Mouse (Mus musculus) kidney, embryonic 14.5 days (tissue): ENCODE data around the gene Srsf5. TPM values are rescaled to one million over a fixed set of nuclear protein-coding genes. Genes with fewer than 3 reads are reported as not detected.

Experiments used
- ATAC-seq: fragments of 200-750 bp; cut with Nextera tagmentation; 2 replicates; pipeline ENCODE4 v1.8.0; 2017; ENCODE audit warnings: moderate number of reproducible peaks, mild to moderate bottlenecking, moderate TSS enrichment, moderate library complexity; ENCODE audit not compliant: low FRiP score, low TSS enrichment
- H3K27ac ChIP-seq: fragments of 300-500 bp; sonication (generic); 2 replicates; pipeline ENCODE4 v1.5.1; 2014; ENCODE audit warnings: low read depth, mild to moderate bottlenecking, low read length, moderate library complexity, mixed read lengths
- H3K27me3 ChIP-seq: fragments of 300-500 bp; sonication (generic); 2 replicates; pipeline ENCODE4 v1.6.1; 2014; ENCODE audit warnings: mild to moderate bottlenecking, low read length; ENCODE audit not compliant: control insufficient read depth, insufficient read depth
- H3K36me3 ChIP-seq: fragments of 300-500 bp; sonication (generic); 2 replicates; pipeline ENCODE4 v1.6.1; 2014; ENCODE audit warnings: low read length, mixed read lengths; ENCODE audit not compliant: control insufficient read depth, insufficient read depth
- H3K4me1 ChIP-seq: fragments of 300-500 bp; sonication (generic); 2 replicates; pipeline ENCODE4 v1.6.1; 2014; ENCODE audit warnings: low read length, mixed read lengths; ENCODE audit not compliant: control insufficient read depth, insufficient read depth
- H3K4me2 ChIP-seq: fragments of 300-500 bp; sonication (generic); replicated peaks from 2 replicates; pipeline ENCODE4 v1.6.1; 2014; ENCODE audit warnings: low read depth, mild to moderate bottlenecking, low read length
- H3K4me3 ChIP-seq: fragments of 300-500 bp; sonication (generic); 2 replicates; pipeline ENCODE4 v1.5.1; 2014; ENCODE audit warnings: mild to moderate bottlenecking, low read length
- H3K9ac ChIP-seq: fragments of 300-500 bp; sonication (generic); 2 replicates; pipeline ENCODE4 v1.6.1; 2014; ENCODE audit warnings: low read depth, mild to moderate bottlenecking, low read length, moderate library complexity
- H3K9me3 ChIP-seq: fragments of 300-500 bp; sonication (generic); 2 replicates; pipeline ENCODE4 v1.6.1; 2016; ENCODE audit warnings: low read length; ENCODE audit not compliant: control insufficient read depth
- WGBS: fragments of 180-500 bp; shearing (Covaris S2); extraction: QIAGEN DNeasy Blood & Tissue Kit; methylation state at CpG from one replicate; pipeline ENCODE4 v1.1.7; 2014; 5-methylcytosine and 5-hydroxymethylcytosine counted together
- polyA plus RNA-seq: library from polyadenylated mRNA; unstranded; fragments of >200 nt; fragmentation: Nextera tagmentation; extraction: Ambion mirVana; gene quantifications from 2 replicates; pipeline ENCODE4 v1.2.1, GENCODE M21; 2014

Srsf5 gene
- polyA plus RNA-seq, 1 experiment from 2014 or later = 332 TPM

DNA sequence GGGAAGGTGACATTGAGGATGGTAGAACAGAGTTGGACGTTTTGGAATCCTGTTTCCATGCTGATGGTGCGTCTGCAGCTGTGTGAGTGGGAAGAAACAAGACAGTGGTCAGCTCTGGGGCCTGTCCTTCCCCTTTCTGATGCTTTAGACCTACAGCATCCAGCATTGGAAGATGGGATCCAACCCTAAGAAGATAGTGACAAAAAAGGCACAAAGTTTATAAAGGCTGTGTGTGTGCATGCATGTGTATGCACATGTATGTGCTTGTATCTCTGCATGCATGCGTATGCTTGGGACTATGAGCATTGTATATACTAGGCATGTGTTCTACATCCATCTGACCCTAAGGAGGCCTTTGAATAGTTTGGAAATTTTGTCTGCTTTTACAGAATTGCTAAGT is 10.7 kb downstream of the Srsf5 start:
- no peak for ATAC-seq
- Histone ChIP-seq H3K9ac (no peak overlapping the region), H3K36me3 (peaks cover 81% of the 10 kb centered on the region), H3K27ac (no peak overlapping the region), H3K9me3 (no peaks in the 10 kb centered on the region), H3K27me3 (no peaks in the 10 kb centered on the region), H3K4me2 (no peak overlapping the region), H3K4me3 (no peak overlapping the region), H3K4me1 (0 out of 2 replicates have a peak, but pooled peaks cover 2% of the 10 kb centered on the region)
- 78% methylated on average over 3 of the region's 3 CpGs for WGBS

DNA sequence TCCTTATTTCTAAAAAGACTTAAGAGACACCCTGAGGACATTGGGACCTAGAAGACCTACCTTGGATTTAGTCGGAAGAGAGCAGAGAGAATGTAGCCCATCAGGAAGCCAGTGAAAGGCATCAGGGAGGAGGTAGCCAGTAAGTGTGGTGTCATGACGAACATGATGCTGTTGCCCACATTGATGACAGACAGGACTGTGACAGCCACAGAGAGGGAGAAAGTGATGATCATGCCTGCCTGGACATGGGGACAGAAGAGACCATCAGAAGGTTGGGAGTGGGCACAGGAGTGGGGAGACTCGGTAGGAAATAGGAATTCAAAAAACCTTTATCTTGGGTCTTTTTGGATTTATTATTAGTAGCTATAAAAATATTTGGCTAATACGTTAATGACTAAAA is 12.7 kb downstream of the Srsf5 start:
- H3K27me3 ChIP-seq = no peaks in the 10 kb centered on the region
- peaks cover 62% of the 10 kb centered on the region for H3K36me3 ChIP-seq
- no peak overlapping the region for H3K9ac ChIP-seq
- H3K27ac ChIP-seq = no peak overlapping the region
- no peak for ATAC-seq
- H3K9me3 ChIP-seq = no peaks in the 10 kb centered on the region
- H3K4me2 ChIP-seq = no peak overlapping the region
- 0 out of 2 replicates have a peak, but pooled peaks cover under 1% of the 10 kb centered on the region for H3K4me1 ChIP-seq
- H3K4me3 ChIP-seq = no peak overlapping the region
- 88% methylated on average over 4 of the region's 4 CpGs for WGBS

DNA sequence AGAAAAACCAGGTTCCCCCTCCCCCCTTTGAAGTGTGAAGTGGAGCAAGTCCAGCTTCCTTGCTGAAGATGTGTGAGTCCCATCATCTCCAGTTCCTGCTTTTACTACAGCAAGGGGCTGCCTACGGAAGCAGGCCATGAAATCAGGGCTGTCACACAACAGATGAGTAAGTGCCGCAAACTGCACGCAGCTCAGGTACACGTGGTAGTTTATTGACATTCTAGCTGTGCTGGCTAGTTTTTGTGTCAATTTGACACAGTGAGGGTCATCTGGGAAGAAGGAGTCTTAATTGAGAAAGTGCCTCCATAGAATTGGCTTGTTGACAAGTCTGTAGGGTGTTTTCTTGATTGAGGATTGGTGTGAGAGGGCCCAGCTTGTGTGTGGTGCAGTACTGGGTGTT is 17.3 kb downstream of the Srsf5 start:
- Histone ChIP-seq H3K4me3 (no peak overlapping the region), H3K4me2 (no peak overlapping the region), H3K9me3 (no peaks in the 10 kb centered on the region), H3K9ac (no peak overlapping the region), H3K36me3 (peaks cover 18% of the 10 kb centered on the region), H3K27me3 (no peaks in the 10 kb centered on the region), H3K4me1 (no peaks in the 10 kb centered on the region), H3K27ac (no peak overlapping the region)
- WGBS = 68% methylated on average over 4 of the region's 4 CpGs
- ATAC-seq = no peak

DNA sequence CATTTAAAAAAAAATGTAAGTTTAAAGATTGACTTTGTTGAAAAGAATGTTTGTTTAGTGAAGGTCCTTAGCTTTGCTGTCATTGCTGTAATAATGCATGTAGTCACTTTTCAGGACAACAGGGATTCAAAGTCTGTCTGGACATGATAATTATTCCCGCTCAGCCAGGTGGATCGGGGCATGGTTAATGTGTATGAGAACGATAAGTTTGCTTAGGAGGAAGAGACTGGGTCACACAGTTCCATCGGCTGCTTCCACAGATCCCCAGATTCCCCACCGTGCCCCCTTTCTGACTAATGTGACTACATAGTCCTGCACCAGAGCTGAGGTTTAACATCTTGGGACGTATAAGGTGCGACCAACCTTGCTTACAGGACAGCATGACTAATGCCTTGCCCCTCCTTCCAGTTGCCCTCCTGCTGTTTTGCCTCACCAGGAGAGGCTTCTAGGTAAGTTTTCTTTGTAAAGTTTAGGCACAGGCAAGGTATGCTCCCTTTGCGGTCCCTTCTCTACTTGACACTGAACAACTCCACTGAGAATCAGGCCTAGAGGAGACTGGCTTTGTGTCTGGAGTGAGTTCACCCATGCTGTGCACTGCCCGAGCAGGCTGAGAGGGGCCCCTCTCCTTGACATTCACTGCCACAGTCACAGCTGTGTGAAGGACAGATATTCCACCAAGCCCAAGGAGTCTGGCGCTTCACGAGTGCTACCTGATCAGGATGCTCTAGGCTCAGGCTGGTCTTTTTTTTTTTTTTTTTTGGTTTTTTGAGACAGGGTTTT is 20.9 kb downstream of the Srsf5 start:
- Histone ChIP-seq H3K4me3 (no peak overlapping the region), H3K36me3 (no peaks in the 10 kb centered on the region), H3K4me1 (no peaks in the 10 kb centered on the region), H3K27me3 (no peaks in the 10 kb centered on the region), H3K27ac (no peak overlapping the region), H3K4me2 (no peak overlapping the region), H3K9me3 (no peaks in the 10 kb centered on the region), H3K9ac (no peak overlapping the region)
- no peak for ATAC-seq
- WGBS = 72% methylated on average over 11 of the region's 11 CpGs

DNA sequence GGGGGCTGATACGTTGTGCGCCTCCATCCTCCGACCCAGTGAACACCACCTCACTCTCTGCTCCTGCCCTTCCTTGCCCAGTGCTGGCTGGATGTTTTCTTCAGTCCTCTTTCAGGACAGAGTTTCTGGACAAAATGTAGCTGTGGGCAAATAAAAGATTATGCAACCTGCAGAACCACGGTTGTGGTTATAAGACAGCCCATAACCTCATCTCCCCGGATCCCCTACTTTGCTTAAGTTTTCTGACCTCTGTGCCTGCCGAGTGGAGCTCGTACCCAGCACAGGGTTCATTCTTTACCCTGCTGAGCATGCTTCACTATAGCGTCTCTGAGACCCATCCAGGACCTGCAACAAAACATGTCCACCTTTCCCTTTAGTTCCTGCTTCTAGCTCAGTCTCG is 22.6 kb downstream of the Srsf5 start:
- no peak overlapping the region for H3K4me2 ChIP-seq
- no peaks in the 10 kb centered on the region for H3K36me3 ChIP-seq
- H3K4me3 ChIP-seq = no peak overlapping the region
- 87% methylated on average over 9 of the region's 9 CpGs for WGBS
- H3K27ac ChIP-seq = no peak overlapping the region
- no peaks in the 10 kb centered on the region for H3K4me1 ChIP-seq
- H3K9ac ChIP-seq = no peak overlapping the region
- no peaks in the 10 kb centered on the region for H3K9me3 ChIP-seq
- no peak for ATAC-seq
- no peaks in the 10 kb centered on the region; the same call in 1 of the 2 replicates for H3K27me3 ChIP-seq

DNA sequence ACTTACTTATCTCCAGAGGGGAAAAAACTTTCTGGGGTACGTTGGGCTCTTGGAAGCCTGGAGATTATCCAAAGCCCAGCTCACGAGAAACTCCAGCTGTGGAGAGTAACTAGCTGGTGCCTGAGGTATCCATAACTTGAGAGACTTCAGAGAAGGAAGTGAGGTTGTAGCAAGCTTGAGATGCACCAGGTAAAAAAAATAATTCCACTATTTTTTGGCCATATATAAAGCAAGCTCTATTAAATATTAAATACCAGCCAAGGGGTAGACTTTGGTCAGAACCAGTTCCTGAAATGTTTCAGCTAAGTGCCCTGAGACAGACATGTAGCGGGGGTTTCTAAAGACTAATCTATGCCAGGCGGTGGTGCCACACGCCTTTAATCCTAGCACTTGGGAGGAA is 23.3 kb downstream of the Srsf5 start, which contains the start of gene Slc10a1:
Gene Slc10a1 (minus strand): TSS at position 101 of the 400 bp plus-strand sequence.
- Histone ChIP-seq H3K9ac (no peak within 1 kb of the TSS), H3K27ac (no peak within 1 kb of the TSS), H3K27me3 (no peaks in the 10 kb centered on the region; the same call in 1 of the 2 replicates), H3K4me2 (no peak within 1 kb of the TSS), H3K4me1 (no peaks in the 10 kb centered on the region), H3K4me3 (no peak within 1 kb of the TSS), H3K36me3 (no peaks in the 10 kb centered on the region), H3K9me3 (no peaks in the 10 kb centered on the region)
- ATAC-seq = no peak
- WGBS = 88% methylated on average over 5 of the region's 5 CpGs

DNA sequence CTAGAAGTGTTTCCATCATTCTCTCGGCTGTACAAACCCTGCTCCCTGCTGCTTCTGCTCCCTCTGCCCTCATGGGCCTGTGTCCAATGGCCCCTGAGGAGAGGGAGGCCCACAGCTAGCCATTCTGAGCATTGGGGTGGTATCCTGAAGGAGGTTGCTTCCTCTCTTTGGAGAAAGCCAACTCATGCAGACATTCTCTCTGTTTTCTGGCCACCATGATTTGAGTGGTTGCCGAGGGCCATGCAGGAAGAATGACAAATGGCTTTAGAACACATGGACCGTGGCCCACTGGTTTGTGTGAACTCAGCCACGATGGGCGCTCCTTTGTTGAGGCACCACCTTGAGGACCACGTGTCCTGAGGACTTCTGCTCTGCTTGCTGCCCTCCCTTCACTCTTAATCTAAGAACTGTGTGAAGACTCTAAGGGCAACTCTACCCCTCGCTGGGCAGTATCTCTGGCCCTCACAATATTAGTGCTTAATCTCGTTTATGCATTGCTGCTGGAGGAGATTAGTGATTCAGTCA is 24.9 kb downstream of the Srsf5 start:
- no peaks in the 10 kb centered on the region for H3K36me3 ChIP-seq
- ATAC-seq = no peak
- H3K4me2 ChIP-seq = no peak overlapping the region
- H3K4me1 ChIP-seq = no peaks in the 10 kb centered on the region
- H3K9ac ChIP-seq = no peak overlapping the region
- no peaks in the 10 kb centered on the region; the same call in 1 of the 2 replicates for H3K27me3 ChIP-seq
- H3K4me3 ChIP-seq = no peak overlapping the region
- 79% methylated on average over 8 of the region's 8 CpGs for WGBS
- no peaks in the 10 kb centered on the region for H3K9me3 ChIP-seq
- H3K27ac ChIP-seq = no peak overlapping the region

DNA sequence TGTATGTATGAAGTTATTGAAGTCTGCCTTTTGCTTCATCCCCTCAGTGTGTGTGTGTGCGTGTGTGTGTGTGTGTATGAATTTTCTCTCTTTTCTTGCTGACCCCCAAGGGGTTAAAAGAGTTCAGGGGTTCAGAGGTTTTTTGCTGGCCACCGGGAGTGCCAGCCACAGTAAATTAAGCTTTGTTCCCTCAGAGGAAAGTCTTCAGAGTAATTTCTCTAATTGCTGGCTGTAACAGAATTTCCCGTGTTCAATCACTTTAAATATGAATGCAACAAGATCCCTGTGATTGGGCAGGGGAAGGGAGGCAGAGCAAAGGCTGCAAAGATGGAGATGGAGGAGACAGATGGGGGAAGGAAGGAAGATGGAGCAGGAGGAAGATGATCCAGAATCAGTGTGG is 26.5 kb downstream of the Srsf5 start:
- H3K27ac ChIP-seq = no peak overlapping the region
- WGBS = 34% methylated on average over 3 of the region's 3 CpGs
- no peak for ATAC-seq
- H3K9me3 ChIP-seq = no peaks in the 10 kb centered on the region
- no peak overlapping the region for H3K4me2 ChIP-seq
- no peak overlapping the region for H3K9ac ChIP-seq
- H3K36me3 ChIP-seq = no peaks in the 10 kb centered on the region
- no peak overlapping the region for H3K4me3 ChIP-seq
- H3K4me1 ChIP-seq = no peaks in the 10 kb centered on the region
- no peaks in the 10 kb centered on the region; the same call in 1 of the 2 replicates for H3K27me3 ChIP-seq

DNA sequence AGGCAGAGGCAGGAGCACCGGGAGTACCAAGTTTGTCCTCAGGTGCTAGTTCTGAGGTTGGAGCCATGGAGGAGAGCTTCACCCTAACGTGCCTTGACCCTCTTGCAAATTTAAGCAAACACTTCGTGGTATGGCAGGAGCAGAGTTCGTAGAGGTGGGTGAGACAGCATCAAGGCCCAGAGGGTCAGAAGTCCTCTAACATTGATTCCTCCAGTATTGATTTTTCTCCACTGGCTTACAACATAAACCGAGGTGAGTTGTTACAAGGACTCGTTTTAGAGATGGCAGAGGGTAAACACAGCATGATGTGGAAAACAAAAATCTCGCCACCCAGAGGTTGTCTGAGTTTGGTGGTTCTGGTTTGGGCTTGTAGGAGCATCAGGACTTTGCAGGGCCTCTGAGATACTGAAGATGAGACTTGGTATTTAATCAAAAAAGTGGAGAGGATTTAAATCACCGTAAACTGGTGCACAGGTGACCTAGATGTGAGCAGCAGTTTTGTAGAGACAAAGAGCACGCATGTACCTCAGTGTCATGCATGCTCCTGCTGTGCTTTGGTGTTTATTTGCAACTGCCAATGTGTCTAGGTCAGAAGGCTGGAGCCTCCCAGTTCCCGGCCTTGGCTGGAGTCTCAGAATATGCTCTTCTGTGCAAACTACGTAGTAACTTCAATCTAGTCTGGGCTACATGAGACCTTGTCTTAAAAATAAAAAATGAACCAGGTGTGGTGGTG is 30.8 kb downstream of the Srsf5 start:
- ATAC-seq = no peak

More for the DNA sequence above, 30.8 kb downstream of the Srsf5 start:
- Histone ChIP-seq H3K9me3 (no peaks in the 10 kb centered on the region), H3K4me3 (no peak overlapping the region), H3K36me3 (no peaks in the 10 kb centered on the region), H3K4me2 (no peak overlapping the region), H3K9ac (no peak overlapping the region), H3K4me1 (no peaks in the 10 kb centered on the region), H3K27ac (no peak overlapping the region), H3K27me3 (no peaks in the 10 kb centered on the region; the same call in 1 of the 2 replicates)
- 89% methylated on average over 11 of the region's 11 CpGs for WGBS
